Mouse (Mus musculus) kidney, adult 11 months (tissue): ENCODE data around the gene Agxt.

ENCODE experiments used
- DNase-seq: peaks from one replicate; pipeline ENCODE4 v3.0.0; 2022

The Agxt gene

DNA sequence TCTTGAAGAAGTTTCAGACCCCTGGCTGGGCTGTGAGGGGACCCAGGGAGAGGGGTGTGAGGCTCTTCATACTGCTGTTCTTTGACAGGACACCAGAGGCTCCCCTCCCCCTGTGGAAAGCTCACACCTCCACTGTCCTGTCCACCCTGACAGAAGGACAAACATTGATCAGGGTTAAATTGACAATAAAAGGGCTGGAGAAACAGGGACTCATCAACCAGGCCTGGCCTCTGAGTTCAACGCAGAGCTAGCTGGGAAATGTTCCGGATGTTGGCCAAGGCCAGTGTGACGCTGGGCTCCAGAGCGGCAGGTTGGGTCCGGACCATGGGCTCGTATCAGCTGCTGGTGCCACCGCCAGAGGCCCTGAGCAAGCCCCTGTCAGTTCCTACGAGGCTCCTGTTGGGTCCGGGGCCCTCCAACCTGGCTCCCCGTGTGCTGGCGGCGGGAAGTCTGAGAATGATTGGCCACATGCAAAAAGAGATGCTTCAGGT, at the start of gene Agxt:
Gene Agxt (plus strand): TSS at position 205 of the 491 bp plus-strand sequence.
- DNase-seq: no peak

DNA sequence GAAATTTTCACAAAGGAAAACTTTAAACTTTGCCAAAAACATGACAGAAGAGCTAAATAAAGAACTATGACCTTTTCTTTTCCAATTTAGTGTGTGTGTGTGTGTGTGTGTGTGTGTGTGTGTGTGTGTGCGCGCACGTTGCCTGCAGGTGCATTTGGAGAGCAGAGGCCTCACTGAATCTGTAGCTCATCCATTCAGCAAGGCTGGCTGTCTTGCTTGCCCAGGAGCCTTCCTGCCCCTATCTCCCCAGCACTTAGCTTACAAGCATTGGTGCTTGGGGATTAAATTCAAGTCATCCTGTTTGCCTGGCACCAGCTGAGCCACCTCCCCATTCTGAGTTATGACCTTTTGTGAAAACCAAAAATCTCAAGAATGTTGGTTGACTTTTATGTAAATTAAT, 42.5 kb upstream of the Agxt start:
- no peak for DNase-seq

DNA sequence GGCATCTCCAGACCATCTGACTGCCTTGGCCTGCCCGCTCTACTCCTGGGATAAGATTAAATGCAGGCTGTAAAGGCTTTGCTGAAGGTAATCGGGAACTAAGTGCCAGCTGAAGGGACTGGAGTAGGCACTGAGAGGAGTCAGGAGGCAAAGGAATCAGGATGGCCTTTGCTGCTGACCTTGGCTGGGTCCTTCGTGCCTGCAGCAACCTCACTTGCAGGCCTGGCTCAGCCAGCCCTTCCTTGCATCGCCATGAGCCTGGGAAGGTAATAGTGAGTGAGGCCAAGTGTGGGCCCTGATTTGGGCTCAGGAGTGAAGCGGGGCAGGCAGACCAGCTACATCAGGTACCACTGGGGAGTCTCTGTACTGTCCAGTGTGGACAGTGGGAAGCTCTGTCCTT, 36.1 kb upstream of the Agxt start:
- DNase-seq: no peak

DNA sequence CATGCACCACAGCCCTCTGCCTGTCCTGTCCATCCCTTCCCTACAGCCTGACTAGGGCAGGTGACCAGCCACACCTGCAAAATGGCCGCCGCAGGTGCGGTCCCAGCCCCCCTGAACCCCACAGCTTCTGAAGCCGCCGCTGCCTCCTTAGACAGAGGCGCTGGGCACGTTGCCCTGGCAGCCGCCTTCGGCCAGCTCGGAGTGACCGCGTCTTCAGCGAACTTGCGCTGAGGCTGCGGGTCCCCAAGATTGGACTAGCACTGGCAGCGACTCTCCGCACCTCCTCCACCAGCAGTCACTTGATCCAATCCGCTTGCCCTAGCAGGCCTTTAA, 34.8 kb upstream of the Agxt start:
- DNase-seq: no peak

DNA sequence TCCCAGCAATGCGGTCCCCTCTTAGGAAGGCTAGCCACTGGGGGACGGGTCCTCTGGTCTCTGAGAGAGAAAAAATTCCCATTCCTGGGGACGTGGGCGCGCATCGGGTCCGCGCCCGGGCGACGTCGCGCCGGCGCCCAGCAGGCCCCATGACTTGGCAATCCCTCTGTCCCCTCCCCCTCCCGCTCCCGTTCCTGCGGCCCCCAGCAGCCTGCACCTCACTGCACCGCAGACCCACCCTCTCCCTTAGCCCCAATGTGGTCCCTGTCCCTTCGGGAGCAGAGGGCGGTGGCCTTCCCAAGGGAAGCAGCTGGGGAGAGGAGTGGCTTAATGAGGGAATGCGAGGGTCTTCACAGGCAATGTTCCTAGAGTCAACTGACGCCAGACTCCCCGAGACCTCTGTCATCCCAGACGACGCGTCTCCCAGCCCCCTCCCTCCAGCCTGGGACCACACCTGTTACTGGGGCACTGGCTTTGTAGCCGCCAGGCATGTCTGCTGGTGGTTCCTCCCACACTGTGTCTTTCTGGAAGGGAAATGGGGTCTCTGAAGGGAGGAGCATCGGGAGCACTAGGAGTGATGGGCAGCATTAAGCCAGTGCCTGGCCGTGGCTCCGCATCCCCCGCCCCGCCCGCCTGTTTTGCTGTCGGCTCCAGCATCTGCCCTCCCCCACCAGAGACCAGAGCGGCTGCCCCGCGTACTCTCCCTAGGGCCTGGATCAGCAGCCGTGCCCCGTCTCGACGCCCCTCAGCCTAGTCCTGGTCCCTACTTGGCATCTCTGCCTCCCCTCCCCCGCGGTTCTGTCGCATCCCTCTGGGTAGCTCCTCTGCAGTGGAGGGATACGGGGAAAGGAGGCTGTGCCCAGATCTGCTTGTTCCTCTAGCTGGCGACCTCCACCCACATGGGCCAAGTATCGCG, 34.2 kb upstream of the Agxt start:
- DNase-seq: no peak

DNA sequence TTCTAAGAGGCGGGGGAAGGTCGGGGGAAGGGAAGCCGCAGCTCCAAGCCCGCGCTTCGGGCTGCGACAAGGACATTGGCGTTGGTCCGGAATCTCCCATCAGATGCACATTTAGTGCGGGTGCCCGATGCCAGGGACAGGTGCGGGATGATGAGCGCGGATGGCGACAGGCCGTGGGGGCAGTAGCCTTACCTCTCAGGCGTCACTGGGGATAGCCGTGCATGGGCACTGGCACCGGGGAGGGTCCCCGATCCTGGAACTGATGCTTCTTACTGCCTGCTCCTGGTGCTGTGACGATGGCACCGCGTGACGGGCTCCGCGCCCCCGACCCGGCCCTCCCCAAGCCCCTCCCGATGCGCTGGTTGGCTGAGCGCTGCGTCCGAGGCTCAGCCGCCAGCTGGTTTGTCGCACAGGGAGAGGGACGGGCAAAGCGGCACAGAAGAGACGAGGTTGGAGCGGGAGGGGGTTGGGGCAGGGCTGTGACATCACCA, 33.4 kb upstream of the Agxt start, which contains the start of gene Kif1a:
Gene Kif1a (minus strand): TSS at position 381 of the 491 bp plus-strand sequence.
- DNase-seq: no peak

DNA sequence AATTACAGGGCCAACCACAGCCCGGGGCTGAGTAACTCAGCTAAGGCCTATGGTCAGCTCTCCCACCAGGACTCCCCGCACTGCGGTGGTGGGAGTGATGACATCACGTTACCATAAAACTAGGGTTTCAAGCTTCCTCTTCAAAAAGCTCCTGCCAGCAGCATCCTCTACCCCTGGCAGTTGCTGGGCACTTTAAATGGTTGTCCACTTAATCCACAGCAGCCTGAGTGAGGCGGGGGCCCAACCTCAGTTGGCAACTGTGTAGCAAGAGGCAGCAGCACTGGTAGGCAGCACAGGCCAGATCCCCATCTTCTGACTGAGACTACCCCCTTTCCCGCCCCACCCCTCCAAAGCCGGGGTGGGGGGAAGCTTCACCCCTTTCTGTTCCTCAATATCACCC, 32.3 kb upstream of the Agxt start:
- no peak for DNase-seq

DNA sequence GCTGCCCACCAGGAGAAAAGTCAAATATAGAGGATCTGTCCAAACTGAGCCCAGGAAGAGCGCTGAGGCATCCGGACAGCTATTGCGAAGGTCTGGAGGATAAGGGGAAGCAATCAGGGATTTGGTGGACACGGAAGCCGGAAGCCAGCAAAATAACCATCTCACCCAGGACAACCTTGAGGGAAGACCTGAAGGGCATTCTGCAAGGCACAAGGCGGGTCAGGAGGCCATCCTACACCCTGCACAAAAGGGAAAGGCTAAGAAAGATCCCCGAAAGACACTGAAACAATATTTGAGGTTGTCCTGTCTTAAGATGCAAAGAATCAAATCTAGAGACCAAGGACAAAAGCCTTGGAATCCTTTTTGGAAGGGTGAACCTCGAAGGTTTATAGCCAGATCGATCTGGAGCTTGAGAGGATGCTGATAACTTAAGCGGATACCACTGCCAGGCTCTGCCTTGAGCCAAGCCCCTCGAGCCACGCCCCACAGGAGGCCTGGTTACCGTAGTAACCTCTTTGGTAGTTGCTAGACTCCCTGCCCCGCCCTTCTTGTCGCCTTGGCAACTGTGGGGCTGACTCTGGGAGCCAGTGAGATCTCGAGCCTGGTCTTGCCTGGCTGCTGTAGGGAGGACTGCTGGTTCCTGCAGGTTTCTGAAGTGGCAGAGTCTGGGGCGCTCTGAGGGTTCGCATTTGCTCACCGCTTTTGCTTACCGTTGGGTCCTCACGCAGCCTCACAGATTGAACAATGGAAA, 20.2 kb upstream of the Agxt start:
- DNase-seq: peak; percentile 64

DNA sequence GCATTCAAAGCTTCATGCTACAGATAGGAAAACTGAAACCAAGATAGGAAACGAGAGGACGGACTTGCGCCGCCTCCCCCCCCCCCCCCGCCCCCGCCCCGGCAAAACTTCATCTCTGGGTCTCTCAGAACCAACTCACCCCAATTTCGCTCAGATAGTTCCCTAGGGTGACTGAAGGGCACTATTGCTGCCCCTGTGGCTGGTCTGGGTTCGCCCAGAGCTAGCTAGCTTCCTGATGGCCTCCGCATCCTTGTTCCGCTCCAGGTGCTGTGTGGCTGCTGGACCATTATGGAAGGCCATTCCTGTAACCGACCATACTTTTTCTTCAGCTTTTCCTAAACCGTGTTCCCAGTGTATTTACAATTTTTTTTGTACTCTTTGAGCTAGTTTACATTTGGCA, 19.6 kb upstream of the Agxt start:
- DNase-seq: no peak

DNA sequence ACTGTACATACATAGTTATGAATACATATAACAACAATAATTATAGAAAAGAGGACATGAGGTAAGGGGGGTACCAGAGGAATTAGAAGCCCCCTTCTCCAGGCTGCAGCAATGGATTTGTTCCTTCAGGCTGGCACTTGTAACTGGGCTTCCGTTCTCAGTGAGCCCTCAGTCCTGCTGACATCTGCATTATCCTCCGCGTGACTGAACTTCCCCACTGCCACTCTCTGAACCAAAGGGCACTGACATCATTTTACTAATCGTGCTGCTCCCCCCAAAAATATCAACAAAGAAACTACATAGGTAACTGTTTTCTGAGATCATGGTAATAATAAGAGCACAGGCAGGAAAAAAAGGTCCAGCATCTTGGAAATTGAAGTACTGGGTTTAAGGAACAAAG, 16.2 kb upstream of the Agxt start:
- no peak for DNase-seq

DNA sequence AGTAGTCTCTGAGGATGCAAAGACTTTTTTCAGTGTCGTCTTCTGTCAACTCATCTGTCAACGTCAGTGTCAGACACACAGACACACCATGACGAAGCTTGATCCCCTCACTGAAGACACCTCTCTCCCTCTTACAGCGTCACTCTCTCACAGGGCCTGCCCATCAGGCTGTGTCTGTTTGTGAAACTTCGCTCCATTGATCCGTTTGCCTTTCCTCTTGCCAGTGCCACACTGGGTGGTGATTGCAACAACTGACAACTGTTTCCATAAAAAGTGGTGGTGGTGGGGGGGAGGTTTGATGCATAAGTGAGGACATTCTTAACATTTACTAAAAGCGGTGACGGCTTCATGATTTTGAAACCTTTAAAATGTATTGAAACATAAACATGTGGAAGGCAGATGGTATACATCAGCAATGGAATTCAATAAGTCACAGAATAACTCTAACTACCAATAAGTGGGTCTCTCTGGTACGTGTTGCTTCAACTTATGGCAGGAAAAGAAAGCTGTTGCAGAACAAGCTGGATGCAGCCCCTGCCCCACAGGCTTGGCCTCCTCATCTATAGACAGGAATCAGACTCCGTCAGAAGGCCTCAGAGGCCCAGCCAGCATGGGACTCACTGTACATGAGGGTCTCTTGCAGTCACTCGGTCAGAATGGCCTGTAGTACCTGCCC, 11.7 kb upstream of the Agxt start:
- DNase-seq: no peak

DNA sequence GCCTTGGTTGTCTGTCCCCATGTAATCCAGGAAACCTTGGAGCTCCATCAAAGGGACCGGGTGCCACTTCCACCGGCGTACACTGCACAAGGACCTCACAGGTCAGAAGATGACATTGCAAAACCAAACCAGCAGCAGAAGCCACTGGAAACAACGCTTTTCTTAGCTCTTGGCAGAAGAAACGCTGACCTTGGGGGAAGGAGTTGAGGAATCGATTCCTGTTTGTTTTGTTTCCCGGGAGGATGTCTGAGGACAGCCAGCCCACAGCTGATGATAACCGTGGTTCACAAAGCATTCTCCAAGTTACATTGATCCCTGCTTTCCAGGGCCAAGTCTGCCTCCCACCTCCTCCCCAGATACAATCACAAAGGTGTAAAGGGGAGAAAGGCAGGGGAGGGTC, 11.0 kb upstream of the Agxt start:
- no peak for DNase-seq

DNA sequence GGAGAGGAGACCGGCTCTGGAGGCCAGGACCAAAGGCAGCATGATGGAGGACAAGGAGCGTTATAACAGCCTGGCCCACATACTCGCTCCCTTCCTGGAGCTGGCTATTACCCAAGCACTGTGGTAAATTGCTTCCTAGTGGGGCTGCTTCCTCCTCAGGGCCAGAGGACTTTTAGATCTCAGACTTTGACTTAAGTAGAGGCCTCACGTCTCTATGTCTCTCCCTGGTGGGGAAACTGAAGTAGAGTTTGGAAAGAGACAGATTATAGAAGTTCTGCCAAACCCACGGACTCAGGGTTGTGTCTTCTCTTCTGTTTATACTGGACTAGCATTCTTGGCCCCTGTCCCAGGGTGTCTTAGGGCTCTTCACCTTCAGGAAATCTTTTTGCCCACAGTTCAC, 9.8 kb upstream of the Agxt start:
- DNase-seq: no peak

DNA sequence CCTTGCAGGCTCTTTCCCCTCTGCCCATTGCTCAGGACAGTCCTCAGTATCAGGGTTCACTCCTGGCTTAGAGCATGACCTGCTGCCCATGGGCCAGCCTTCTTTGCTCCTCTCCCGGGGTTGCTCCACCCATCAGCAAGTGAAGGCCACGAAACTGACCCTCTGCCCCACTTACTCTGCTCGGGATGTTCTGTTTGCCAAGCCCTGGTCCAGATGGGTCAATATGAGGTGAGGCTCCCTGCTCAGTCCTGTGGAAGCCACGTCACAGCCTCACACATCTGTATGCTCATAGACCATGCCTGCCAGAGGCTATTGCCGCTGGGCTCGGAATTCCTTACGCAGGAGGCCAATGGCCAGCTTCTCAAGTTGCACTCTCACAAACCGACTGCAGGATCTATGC, 6.8 kb upstream of the Agxt start:
- DNase-seq: no peak

DNA sequence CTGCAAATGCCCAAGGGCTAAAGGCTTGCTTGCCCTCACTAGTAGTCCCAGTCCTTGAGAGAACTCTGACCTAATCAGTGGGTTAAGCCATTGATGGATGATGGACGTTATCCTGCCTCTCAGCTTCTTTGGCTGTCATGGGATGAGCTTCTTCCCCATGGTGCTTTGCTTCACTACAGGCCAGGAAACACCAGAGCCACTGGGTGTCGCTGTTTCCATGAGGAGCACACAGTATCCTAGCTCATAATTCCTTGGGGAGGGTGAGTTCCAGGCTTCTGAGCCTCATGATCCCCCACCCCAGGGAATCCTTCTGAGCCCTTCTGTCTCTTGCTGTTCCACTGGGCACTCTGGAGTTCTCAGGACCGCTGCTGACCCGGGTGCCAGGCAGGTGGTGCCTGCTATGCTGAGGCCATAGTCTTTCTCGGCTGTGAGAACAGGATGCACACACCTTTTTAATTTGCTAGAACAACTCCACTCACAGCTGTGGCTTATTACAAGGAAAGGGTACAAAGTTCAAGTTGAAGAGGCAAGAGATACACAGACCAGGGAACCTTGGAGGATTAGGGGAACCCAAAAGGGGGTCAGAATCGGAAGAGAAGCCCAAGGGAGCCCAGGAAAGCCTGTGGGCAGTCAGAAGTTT, 6.2 kb upstream of the Agxt start:
- peak; percentile 31 for DNase-seq

DNA sequence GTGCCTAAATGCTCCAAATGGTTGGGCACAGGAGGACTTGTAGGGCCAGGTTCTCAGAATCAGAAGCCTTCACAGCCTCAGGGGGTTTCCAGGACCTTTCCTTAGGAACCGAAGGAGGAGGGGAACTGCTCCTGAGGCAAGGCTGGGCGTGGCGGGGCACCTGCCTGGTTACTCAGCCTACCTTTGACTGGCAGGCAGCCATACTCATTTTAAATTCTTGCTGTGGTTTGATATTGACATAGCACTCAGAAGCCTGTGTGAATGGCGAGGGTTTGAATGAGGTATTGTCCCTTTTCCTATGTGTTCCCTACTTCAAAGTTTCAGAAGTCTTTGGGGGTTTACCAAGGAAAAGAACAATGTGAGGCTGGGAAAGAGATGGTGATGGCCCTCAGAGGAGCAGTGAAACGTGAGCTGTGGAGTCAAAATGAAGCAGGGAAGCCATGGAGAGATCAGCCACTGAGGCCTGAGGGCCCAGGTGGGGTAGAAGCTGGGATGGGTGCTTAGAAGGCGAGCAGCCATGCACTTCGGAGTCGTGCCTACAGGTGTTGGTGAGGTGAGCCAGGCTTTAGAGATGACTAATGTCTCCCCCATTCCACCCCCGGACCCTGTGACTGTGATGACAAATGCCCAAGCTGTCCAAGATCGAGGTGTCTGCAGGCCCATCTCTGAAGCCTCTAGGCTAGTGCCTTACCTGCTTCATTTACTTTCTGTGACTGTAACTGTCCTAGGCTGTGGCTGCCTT, 4.6 kb upstream of the Agxt start:
- DNase-seq: peak; percentile 19

DNA sequence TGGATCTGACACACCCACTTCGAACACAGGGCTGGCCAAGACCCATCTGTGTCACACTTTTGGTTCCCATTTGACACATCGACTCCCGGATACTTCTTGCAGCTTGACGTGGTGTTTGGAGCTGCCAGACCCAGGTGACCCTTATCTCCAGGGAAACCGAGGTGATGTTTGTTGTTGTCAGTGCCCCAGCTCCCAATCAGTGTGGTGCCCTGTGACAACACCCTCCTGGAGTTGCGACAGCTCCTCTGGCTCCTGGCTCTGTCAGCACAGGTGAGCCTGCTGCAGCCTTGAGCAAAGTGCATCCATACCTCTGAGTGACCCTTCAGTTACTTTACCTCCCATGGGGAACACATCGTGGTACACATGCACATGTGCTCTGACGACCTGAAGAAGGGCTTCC, 2.4 kb upstream of the Agxt start:
- DNase-seq: no peak

DNA sequence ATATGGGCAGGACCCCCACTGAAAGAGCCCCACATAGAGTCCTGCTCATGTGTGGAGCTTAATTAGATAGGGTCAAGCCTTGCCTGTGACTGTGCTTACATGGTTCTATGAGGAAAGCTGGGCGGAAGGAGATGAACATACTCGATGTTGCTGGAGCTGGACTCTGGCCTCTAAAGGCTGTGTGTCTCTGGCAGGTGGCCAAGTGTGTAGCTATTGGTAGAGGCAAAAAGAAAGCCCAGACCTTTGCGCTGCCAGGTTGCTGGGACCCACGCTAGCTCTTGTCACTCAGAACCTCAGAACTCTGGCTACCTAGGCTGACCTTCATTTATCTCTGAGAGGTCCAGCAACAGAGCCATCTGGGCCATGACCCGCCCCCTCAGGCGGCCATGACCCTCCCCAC, 3.5 kb downstream of the Agxt start:
- peak; percentile 71 for DNase-seq

DNA sequence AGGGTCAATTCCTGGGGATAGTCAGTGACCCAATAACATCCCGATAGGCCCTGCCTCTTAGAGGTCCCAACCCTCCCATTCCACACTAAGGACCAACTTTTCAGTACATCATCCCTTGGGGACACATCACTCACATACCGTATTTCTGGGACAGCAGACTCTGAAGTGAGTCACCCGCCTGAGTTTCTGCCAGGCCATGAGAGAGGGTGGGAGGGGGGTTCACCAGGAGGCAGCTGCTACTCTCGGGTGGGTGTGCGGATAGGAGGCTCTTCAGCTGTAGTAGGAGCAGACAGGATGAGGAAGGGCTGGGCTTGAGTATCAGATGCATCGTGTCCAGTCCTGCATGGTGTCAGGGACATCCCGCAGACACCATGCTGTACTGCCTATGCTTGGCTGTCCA, 4.7 kb downstream of the Agxt start:
- DNase-seq: no peak

DNA sequence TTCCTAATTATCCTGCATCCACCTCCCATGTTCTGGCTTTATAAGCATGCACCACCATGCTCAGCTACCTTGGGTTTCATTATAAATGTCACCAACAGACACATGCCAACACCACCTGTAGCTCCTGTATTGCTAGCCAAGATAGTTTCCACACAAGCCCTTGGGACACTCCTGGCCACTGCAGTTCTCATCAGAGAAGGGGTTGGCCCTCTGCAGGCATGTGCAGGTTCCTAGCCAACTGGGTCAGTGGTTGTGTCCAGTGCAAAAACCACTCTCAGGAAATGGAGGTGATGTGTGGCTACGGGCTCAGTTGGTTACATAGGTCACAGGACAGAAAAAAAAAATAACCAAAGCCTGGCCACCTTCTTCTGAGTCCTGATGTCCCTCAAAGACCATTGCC, 7.8 kb downstream of the Agxt start:
- no peak for DNase-seq

DNA sequence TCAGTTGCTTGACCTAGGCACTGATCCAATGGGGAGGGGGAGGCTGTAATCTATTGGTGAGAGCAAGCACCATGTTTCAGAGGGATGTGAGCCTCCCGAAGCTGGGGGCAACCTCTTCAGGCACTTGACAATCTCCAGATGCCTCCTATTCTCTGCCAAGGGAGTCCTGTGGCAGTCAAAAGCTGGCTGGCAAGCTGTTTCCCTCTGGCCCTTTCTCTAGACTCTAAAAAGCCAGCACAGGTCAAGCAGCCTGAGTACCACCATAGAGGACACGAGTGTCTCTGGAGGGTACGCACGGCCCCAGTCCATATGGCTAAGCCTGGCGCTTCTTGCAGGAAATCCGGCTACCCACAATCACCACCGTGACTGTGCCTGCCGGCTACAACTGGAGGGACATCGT, 9.1 kb downstream of the Agxt start:
- no peak for DNase-seq
